Mouse (Mus musculus) kidney, embryonic 16.5 days (tissue): Measurements from ENCODE around the gene Map3k6. TPM values are rescaled to one million over a fixed set of nuclear protein-coding genes. Genes with fewer than 3 reads are reported as not detected.

Experiments used
- ATAC-seq: fragments of 200-750 bp; cut with Nextera tagmentation; 2 replicates; pipeline ENCODE4 v1.8.0; 2017; ENCODE audit warnings: moderate TSS enrichment; ENCODE audit not compliant: low FRiP score, low TSS enrichment
- H3K27ac ChIP-seq: fragments of 300-500 bp; sonication (generic); 2 replicates; pipeline ENCODE4 v1.5.1; 2014; ENCODE audit warnings: low read length
- H3K27me3 ChIP-seq: fragments of 300-500 bp; sonication (generic); 2 replicates; pipeline ENCODE4 v1.6.1; 2014; ENCODE audit warnings: low read length, control low read depth, mixed read lengths; ENCODE audit not compliant: insufficient read depth
- H3K36me3 ChIP-seq: fragments of 300-500 bp; sonication (generic); 2 replicates; pipeline ENCODE4 v1.6.1; 2014; ENCODE audit warnings: low read length, control low read depth, mixed read lengths; ENCODE audit not compliant: insufficient read depth
- H3K4me1 ChIP-seq: fragments of 300-500 bp; sonication (generic); 2 replicates; pipeline ENCODE4 v1.6.1; 2014; ENCODE audit warnings: low read length, control low read depth, mixed read lengths; ENCODE audit not compliant: insufficient read depth
- H3K4me2 ChIP-seq: fragments of 300-500 bp; sonication (generic); replicated peaks from 2 replicates; pipeline ENCODE4 v1.6.1; 2014; ENCODE audit warnings: low read depth, low read length
- H3K4me3 ChIP-seq: fragments of 300-500 bp; sonication (generic); 2 replicates; pipeline ENCODE4 v1.5.1; 2014; ENCODE audit warnings: mild to moderate bottlenecking, low read length
- H3K9ac ChIP-seq: fragments of 300-500 bp; sonication (generic); replicated peaks from 2 replicates; pipeline ENCODE4 v1.6.1; 2014; ENCODE audit warnings: low read length
- H3K9me3 ChIP-seq: fragments of 300-500 bp; sonication (generic); 2 replicates; pipeline ENCODE4 v1.6.1; 2016; ENCODE audit warnings: low read length, control low read depth
- WGBS: fragments of 180-500 bp; shearing (Covaris S2); extraction: QIAGEN DNeasy Blood & Tissue Kit; methylation state at CpG from one replicate; pipeline ENCODE4 v1.1.7; 2014; 5-methylcytosine and 5-hydroxymethylcytosine counted together
- polyA plus RNA-seq: library from polyadenylated mRNA; unstranded; fragments of >200 nt; fragmentation: Nextera tagmentation; extraction: Ambion mirVana; gene quantifications from 2 replicates; pipeline ENCODE4 v1.2.1, GENCODE M21; 2015

Map3k6 gene
- polyA plus RNA-seq, 1 experiment from 2014 or later, result 3.8 TPM

- Histone ChIP-seq H3K27me3 (peaks cover 6% of the 10 kb centered on the region), H3K4me1 (peaks cover 2% of the 10 kb centered on the region; the same call in 1 of the 2 replicates), H3K9ac (0 out of 2 replicates have a peak overlapping the region, but pooled peaks have one; percentile 6), H3K36me3 (peaks cover 30% of the 10 kb centered on the region), H3K4me3 (no peak overlapping the region), H3K9me3 (no peaks in the 10 kb centered on the region), H3K27ac (no peak overlapping the region), H3K4me2 (no peak overlapping the region)
- WGBS, result 52% methylated on average over 10 of the region's 10 CpGs
- no peak for ATAC-seq
Measured at GRCm38 (mm10) chr4:133261641-133262374, 21.2 kb downstream of the Map3k6 start.

GRCm38 (mm10) chr4:133262375-133262765, 21.8 kb downstream of the Map3k6 start:
- peaks cover 36% of the 10 kb centered on the region for H3K36me3 ChIP-seq
- H3K27me3 ChIP-seq, result peaks cover 3% of the 10 kb centered on the region; the same call in 1 of the 2 replicates
- no peaks in the 10 kb centered on the region for H3K4me1 ChIP-seq
- WGBS, result 72% methylated on average over 7 of the region's 7 CpGs
- H3K9ac ChIP-seq, result no peak overlapping the region
- no peak overlapping the region for H3K27ac ChIP-seq
- ATAC-seq, result no peak
- H3K4me2 ChIP-seq, result no peak overlapping the region
- H3K4me3 ChIP-seq, result no peak overlapping the region
- H3K9me3 ChIP-seq, result no peaks in the 10 kb centered on the region

- Histone ChIP-seq H3K27ac (no peak within 1 kb of the TSS), H3K9me3 (no peaks in the 10 kb centered on the region), H3K9ac (0 out of 2 replicates have a peak within 1 kb of the TSS, but pooled peaks have one; percentile 18), H3K4me2 (no peak within 1 kb of the TSS), H3K4me3 (no peak within 1 kb of the TSS), H3K36me3 (peaks cover 41% of the 10 kb centered on the region), H3K27me3 (no peaks in the 10 kb centered on the region), H3K4me1 (no peaks in the 10 kb centered on the region)
- WGBS, result 36% methylated on average over 7 of the region's 7 CpGs
- ATAC-seq, result no peak
Measured at GRCm38 (mm10) chr4:133262882-133263281, 22.3 kb downstream of the Map3k6 start, which contains the start of gene Sytl1. Sytl1 (minus strand) TSS chr4:133263113.

GRCm38 (mm10) chr4:133263756-133264155, 23.1 kb downstream of the Map3k6 start:
- Histone ChIP-seq H3K27ac (no peak overlapping the region), H3K36me3 (peaks cover 49% of the 10 kb centered on the region), H3K27me3 (no peaks in the 10 kb centered on the region), H3K9ac (no peak overlapping the region), H3K4me1 (no peaks in the 10 kb centered on the region), H3K9me3 (no peaks in the 10 kb centered on the region), H3K4me2 (no peak overlapping the region), H3K4me3 (no peak overlapping the region)
- 94% methylated on average over 5 of the region's 5 CpGs for WGBS
- ATAC-seq, result no peak

GRCm38 (mm10) chr4:133264559-133264958, 23.9 kb downstream of the Map3k6 start:
- no peaks in the 10 kb centered on the region for H3K4me1 ChIP-seq
- no peak overlapping the region for H3K4me2 ChIP-seq
- H3K27ac ChIP-seq, result no peak overlapping the region
- no peak overlapping the region for H3K9ac ChIP-seq
- no peaks in the 10 kb centered on the region for H3K9me3 ChIP-seq
- H3K27me3 ChIP-seq, result no peaks in the 10 kb centered on the region
- WGBS, result 93% methylated on average over 2 of the region's 2 CpGs
- H3K36me3 ChIP-seq, result peaks cover 57% of the 10 kb centered on the region
- H3K4me3 ChIP-seq, result no peak overlapping the region
- no peak for ATAC-seq

GRCm38 (mm10) chr4:133265297-133265696, 24.7 kb downstream of the Map3k6 start:
- H3K4me3 ChIP-seq, result no peak overlapping the region
- no peak overlapping the region for H3K9ac ChIP-seq
- 94% methylated on average over 3 of the region's 3 CpGs for WGBS
- no peaks in the 10 kb centered on the region for H3K9me3 ChIP-seq
- no peaks in the 10 kb centered on the region for H3K4me1 ChIP-seq
- peaks cover 58% of the 10 kb centered on the region for H3K36me3 ChIP-seq
- ATAC-seq, result no peak
- no peaks in the 10 kb centered on the region for H3K27me3 ChIP-seq
- H3K4me2 ChIP-seq, result no peak overlapping the region
- no peak overlapping the region for H3K27ac ChIP-seq

GRCm38 (mm10) chr4:133265759-133266158, 25.1 kb downstream of the Map3k6 start:
- WGBS, result 72% methylated on average over 4 of the region's 4 CpGs
- Histone ChIP-seq H3K4me2 (no peak overlapping the region), H3K4me1 (no peaks in the 10 kb centered on the region), H3K36me3 (peaks cover 58% of the 10 kb centered on the region), H3K9ac (no peak overlapping the region), H3K4me3 (no peak overlapping the region), H3K9me3 (no peaks in the 10 kb centered on the region), H3K27ac (no peak overlapping the region), H3K27me3 (no peaks in the 10 kb centered on the region)
- ATAC-seq, result no peak

GRCm38 (mm10) chr4:133266248-133266880, 25.7 kb downstream of the Map3k6 start:
- no peaks in the 10 kb centered on the region for H3K4me1 ChIP-seq
- H3K36me3 ChIP-seq, result peaks cover 58% of the 10 kb centered on the region
- H3K27ac ChIP-seq, result no peak overlapping the region
- H3K4me2 ChIP-seq, result no peak overlapping the region
- no peak overlapping the region for H3K9ac ChIP-seq
- ATAC-seq, result no peak
- no peak overlapping the region for H3K4me3 ChIP-seq
- no peaks in the 10 kb centered on the region for H3K9me3 ChIP-seq
- 94% methylated on average over 12 of the region's 12 CpGs for WGBS
- no peaks in the 10 kb centered on the region for H3K27me3 ChIP-seq

GRCm38 (mm10) chr4:133268931-133269330, 28.3 kb downstream of the Map3k6 start:
- H3K9ac ChIP-seq, result no peak overlapping the region
- ATAC-seq, result no peak
- no peak overlapping the region for H3K27ac ChIP-seq
- no peak overlapping the region for H3K4me2 ChIP-seq
- H3K27me3 ChIP-seq, result no peaks in the 10 kb centered on the region
- H3K4me3 ChIP-seq, result no peak overlapping the region
- H3K9me3 ChIP-seq, result no peaks in the 10 kb centered on the region
- peaks cover 55% of the 10 kb centered on the region for H3K36me3 ChIP-seq
- WGBS, result 89% methylated on average over 3 of the region's 3 CpGs
- H3K4me1 ChIP-seq, result no peaks in the 10 kb centered on the region

- H3K4me1 ChIP-seq, result no peaks in the 10 kb centered on the region
- H3K27ac ChIP-seq, result no peak overlapping the region
- H3K9me3 ChIP-seq, result no peaks in the 10 kb centered on the region
- H3K4me2 ChIP-seq, result no peak overlapping the region
- no peaks in the 10 kb centered on the region for H3K27me3 ChIP-seq
- WGBS, result 91% methylated on average over 3 of the region's 3 CpGs
- H3K9ac ChIP-seq, result no peak overlapping the region
- no peak for ATAC-seq
- peaks cover 50% of the 10 kb centered on the region for H3K36me3 ChIP-seq
- no peak overlapping the region for H3K4me3 ChIP-seq
Measured at GRCm38 (mm10) chr4:133269596-133269995, 29.0 kb downstream of the Map3k6 start.
